Mouse (Mus musculus): ENCODE data around the gene Ntan1.

GRCm38 (mm10) chr16:13819806-13820500 is 1.3 kb downstream of the Ntan1 start:
- TF ChIP-seq CTCF (IDR thresholded peaks at IDR 0.05; ENCODE audit: low read depth, low read length) (no peak), POLR2A (IDR thresholded peaks at IDR 0.05; ENCODE audit: extremely low read depth, insufficient read depth, low read length) (no peak)
